Mouse (Mus musculus): Measurements from ENCODE around the gene Adora2b. TPM values are rescaled to one million over a fixed set of nuclear protein-coding genes. Genes with fewer than 3 reads are reported as not detected.

The Adora2b gene
- 6.1 and 6.8 TPM in 2 replicates for polyA plus RNA-seq (2015; fragmentation: Nextera tagmentation; extraction: Ambion mirVana)

DNA sequence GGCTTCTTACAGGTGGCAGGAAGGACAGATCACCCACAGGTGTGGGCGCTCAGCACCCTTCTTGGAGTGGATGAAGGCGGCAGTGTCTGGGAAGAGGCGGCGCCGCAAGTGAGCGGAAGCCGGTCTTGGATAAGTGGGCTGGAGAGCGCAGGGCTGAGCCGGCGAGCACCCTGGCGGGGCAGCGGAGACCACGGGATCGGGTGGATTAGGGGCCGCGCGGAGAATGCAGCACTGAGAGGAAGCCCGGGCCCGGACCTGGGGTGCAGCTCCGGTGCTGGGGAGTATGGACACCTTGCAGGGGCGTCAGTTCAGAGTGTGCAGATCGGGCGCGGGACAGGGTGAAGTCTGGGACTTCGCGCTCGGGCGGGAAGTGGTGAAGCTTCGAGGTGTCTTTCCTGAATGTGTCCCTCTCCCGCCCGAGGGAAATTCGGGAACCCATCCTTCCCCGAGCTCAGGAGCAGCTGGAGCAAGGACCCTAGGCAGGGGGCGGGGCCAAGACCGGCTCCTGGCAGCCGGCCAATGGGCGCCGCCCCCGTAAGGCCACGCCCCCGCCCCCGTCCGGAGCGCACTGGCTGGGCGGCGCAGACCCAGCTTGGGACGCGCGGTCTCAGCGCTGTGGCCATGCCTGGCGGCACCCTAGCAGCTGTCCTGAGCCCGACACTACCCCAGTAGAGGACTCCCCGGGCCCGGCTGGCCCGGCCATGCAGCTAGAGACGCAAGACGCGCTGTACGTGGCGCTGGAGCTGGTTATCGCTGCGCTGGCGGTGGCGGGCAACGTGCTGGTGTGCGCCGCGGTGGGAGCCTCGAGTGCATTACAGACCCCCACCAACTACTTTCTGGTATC lies at the start of gene Adora2b:
Gene Adora2b, plus strand, starts transcription at position 584 of the 844 bp plus-strand sequence.
- TF ChIP-seq CTCF (IDR thresholded peaks at IDR 0.05; ENCODE audit: low read depth): no peak
- H3K27ac ChIP-seq: no peak within 1 kb of the TSS

DNA sequence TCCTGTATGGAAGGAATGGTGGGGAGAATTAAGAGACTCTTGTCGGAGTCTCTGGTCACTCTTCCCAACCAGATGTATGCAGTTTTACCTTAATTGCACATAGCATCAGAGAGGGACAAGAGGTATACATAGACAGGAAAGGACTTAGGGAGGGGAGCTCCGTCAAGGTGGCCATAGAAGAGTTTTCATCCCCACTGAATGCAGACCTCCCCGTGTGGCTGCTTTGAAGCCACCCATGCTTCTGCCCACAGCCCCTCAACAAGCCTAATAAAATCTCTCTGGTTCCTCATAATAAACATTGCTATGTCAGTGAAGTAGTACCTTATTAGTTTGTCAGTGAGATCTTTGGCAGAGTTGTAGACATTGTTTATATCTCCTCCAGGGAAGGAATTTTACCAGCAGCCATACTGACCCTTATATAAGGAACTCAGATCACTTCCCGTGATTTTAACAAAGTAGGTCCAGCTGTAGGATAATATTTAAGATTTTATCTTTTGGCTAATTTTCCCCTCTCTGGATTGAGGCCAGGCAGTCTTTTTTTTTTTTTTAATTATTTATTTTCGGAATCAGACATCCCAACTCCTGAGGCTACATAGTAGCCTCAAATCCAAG lies 47.8 kb upstream of the Adora2b start:
- WGBS: 57% methylated on average over 5 of the region's 5 CpGs
- no peaks in the 10 kb centered on the region for H3K27me3 ChIP-seq (ENCODE audit: insufficient read depth, low read length)
- TF ChIP-seq CTCF (IDR thresholded peaks at IDR 0.05; ENCODE audit: low read depth): no peak
- no peaks in the 10 kb centered on the region for H3K9me3 ChIP-seq (replicated peaks; ENCODE audit: low read length)
- no peak overlapping the region for H3K9ac ChIP-seq (ENCODE audit: low read depth, low read length)
- no peak overlapping the region; the same call in 1 of the 2 replicates for H3K27ac ChIP-seq
- no peak overlapping the region for H3K4me2 ChIP-seq (ENCODE audit: low read length)
- H3K36me3 ChIP-seq (ENCODE audit: insufficient read depth, low read length): no peaks in the 10 kb centered on the region
- H3K4me3 ChIP-seq (replicated peaks; ENCODE audit: low read depth, low read length): no peak overlapping the region
- ATAC-seq (replicated peaks; ENCODE audit: low FRiP score, low read depth): no peak
- no peak for DNase-seq (ENCODE audit: low spot score)
- H3K4me1 ChIP-seq (replicated peaks; ENCODE audit: insufficient read depth, low read length): 0 out of 2 replicates have a peak, but pooled peaks cover 7% of the 10 kb centered on the region

More for the DNA sequence above, at the start of gene Adora2b:
- peak; percentile 91 for ATAC-seq (replicated peaks; ENCODE audit: low FRiP score, low read depth)
- Histone ChIP-seq H3K4me3 (replicated peaks; ENCODE audit: low read depth, low read length) (peak within 1 kb of the TSS; percentile 54), H3K4me1 (replicated peaks; ENCODE audit: insufficient read depth, low read length) (peaks cover 9% of the 10 kb centered on the region; the same call in 1 of the 2 replicates), H3K27me3 (ENCODE audit: insufficient read depth, low read length) (peaks cover 7% of the 10 kb centered on the region; the same call in 1 of the 2 replicates), H3K9ac (ENCODE audit: low read depth, low read length) (peak within 1 kb of the TSS; percentile 57), H3K4me2 (ENCODE audit: low read length) (peak within 1 kb of the TSS; percentile 99), H3K36me3 (ENCODE audit: insufficient read depth, low read length) (no peaks in the 10 kb centered on the region), H3K9me3 (replicated peaks; ENCODE audit: low read length) (no peaks in the 10 kb centered on the region)
- 1% methylated on average over 69 of the region's 69 CpGs for WGBS
- DNase-seq (ENCODE audit: low spot score): peak; percentile 80

DNA sequence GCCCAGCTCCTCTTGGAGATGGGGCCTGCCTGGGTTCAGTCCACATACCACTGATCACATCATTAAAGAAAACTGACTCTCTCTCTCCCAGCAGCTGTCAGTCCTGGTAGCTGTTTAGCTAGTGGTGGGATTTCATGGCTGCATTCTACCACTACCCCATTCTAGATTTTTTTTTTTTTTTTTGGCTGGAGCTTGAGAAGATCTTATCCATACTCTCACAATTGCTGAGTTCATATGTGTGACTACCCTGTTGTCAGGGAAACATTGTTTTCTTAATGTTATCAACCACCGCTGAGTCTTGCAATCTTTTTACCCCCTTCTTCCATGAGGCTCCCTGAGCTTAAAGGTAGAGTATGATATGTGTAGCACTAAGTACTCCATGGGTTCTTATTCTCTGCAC lies 46.1 kb upstream of the Adora2b start:
- no peak overlapping the region for H3K9ac ChIP-seq (ENCODE audit: low read depth, low read length)
- DNase-seq (ENCODE audit: low spot score) (no peak), ATAC-seq (replicated peaks; ENCODE audit: low FRiP score, low read depth) (no peak)
- no peaks in the 10 kb centered on the region for H3K9me3 ChIP-seq (replicated peaks; ENCODE audit: low read length)
- whole genome bisulfite sequencing: 91% methylated on average over 1 of the region's 1 CpGs
- 0 out of 2 replicates have a peak, but pooled peaks cover 7% of the 10 kb centered on the region for H3K4me1 ChIP-seq (replicated peaks; ENCODE audit: insufficient read depth, low read length)
- no peak overlapping the region for H3K4me3 ChIP-seq (replicated peaks; ENCODE audit: low read depth, low read length)
- no peaks in the 10 kb centered on the region for H3K36me3 ChIP-seq (ENCODE audit: insufficient read depth, low read length)
- H3K4me2 ChIP-seq (ENCODE audit: low read length): no peak overlapping the region
- H3K27ac ChIP-seq: no peak overlapping the region
- no peak for TF ChIP-seq CTCF (IDR thresholded peaks at IDR 0.05; ENCODE audit: low read depth)
- H3K27me3 ChIP-seq (ENCODE audit: insufficient read depth, low read length): no peaks in the 10 kb centered on the region

DNA sequence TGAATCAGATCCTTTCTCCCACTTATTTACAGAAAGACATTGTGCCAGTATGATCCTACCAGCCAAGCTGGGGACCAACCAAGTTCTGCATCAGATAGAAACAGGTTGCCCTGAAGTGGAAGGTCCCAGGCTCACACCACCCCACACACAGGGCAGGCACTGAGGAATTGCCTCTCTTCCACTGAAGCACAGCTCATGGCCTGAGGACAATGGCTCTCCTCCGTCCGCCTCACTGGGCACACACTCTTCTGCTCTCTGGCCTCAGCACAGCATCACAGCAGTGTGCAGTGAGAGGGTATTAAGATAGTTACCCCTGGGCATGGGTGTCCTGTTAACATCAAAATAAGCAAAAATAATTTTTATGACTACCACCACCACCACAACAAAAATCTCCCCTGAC lies 39.7 kb upstream of the Adora2b start:
- Histone ChIP-seq H3K27ac (no peak overlapping the region), H3K9me3 (replicated peaks; ENCODE audit: low read length) (no peaks in the 10 kb centered on the region), H3K4me2 (ENCODE audit: low read length) (no peak overlapping the region), H3K36me3 (ENCODE audit: insufficient read depth, low read length) (no peaks in the 10 kb centered on the region), H3K27me3 (ENCODE audit: insufficient read depth, low read length) (no peaks in the 10 kb centered on the region), H3K9ac (ENCODE audit: low read depth, low read length) (no peak overlapping the region), H3K4me1 (replicated peaks; ENCODE audit: insufficient read depth, low read length) (no peaks in the 10 kb centered on the region), H3K4me3 (replicated peaks; ENCODE audit: low read depth, low read length) (no peak overlapping the region)
- ATAC-seq (replicated peaks; ENCODE audit: low FRiP score, low read depth) (no peak), DNase-seq (ENCODE audit: low spot score) (no peak)
- 75% methylated on average over 2 of the region's 2 CpGs for WGBS
- no peak for TF ChIP-seq CTCF (IDR thresholded peaks at IDR 0.05; ENCODE audit: low read depth)

DNA sequence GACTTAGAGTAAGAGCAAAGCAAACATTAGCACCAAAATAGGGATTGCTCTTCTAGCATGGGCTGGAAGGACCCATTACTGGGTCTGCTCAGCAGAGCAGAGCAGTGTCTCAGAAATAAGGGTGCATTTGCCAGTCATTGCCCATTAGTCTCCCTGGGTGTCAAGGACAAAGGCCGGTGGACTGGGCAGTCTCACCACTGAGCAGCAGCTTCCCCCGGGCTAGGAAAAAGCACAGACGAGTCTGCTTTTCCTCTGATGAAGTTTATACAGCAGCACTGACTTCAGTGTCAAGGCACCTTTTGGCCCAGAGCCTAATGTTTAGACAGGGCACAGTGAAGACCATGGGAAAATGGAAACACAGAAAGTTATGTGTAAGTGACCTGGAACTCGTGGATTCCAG lies 38.9 kb upstream of the Adora2b start:
- no peak for DNase-seq (ENCODE audit: low spot score)
- no peaks in the 10 kb centered on the region for H3K9me3 ChIP-seq (replicated peaks; ENCODE audit: low read length)
- 38% methylated on average over 4 of the region's 4 CpGs for WGBS

DNA sequence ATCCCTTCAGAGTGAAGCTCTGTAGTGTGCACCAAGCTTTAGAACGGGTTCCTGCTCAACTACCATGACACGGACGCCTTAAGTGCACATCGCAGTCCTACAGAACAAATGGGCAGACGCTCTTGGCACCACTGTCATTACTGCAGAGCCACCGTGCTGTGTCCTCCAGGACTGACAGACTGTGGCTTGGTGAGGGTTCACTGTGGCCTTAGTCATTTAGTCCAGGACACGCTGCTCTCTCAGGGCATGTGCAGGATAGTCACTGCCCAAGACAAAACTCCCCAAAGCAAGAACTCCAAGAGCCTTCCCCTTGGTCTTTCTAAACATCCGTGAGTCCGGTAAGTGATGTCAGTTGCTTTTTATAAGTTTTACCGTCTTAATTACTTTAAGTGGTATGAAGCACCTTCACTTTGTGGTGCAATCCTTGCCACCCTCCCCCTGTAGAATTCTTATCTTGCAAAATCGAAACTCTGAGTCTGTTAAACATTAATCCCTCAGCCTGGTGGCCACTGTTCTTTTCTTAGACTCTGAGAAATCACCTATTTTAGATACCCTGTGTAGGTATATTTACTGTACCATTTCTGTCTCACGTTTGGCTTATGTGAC lies 35.3 kb upstream of the Adora2b start:
- Histone ChIP-seq H3K9ac (ENCODE audit: low read depth, low read length) (no peak overlapping the region), H3K27me3 (ENCODE audit: insufficient read depth, low read length) (no peaks in the 10 kb centered on the region), H3K36me3 (ENCODE audit: insufficient read depth, low read length) (no peaks in the 10 kb centered on the region), H3K9me3 (replicated peaks; ENCODE audit: low read length) (no peaks in the 10 kb centered on the region), H3K4me3 (replicated peaks; ENCODE audit: low read depth, low read length) (no peak overlapping the region), H3K4me2 (ENCODE audit: low read length) (no peak overlapping the region), H3K4me1 (replicated peaks; ENCODE audit: insufficient read depth, low read length) (no peaks in the 10 kb centered on the region), H3K27ac (no peak overlapping the region)
- WGBS: 71% methylated on average over 12 of the region's 12 CpGs
- ATAC-seq (replicated peaks; ENCODE audit: low FRiP score, low read depth) (no peak), DNase-seq (ENCODE audit: low spot score) (no peak)
- no peak for TF ChIP-seq CTCF (IDR thresholded peaks at IDR 0.05; ENCODE audit: low read depth)

More for the DNA sequence above, 38.9 kb upstream of the Adora2b start:
- H3K27me3 ChIP-seq (ENCODE audit: insufficient read depth, low read length): no peaks in the 10 kb centered on the region
- no peaks in the 10 kb centered on the region for H3K36me3 ChIP-seq (ENCODE audit: insufficient read depth, low read length)
- no peaks in the 10 kb centered on the region for H3K4me1 ChIP-seq (replicated peaks; ENCODE audit: insufficient read depth, low read length)
- no peak overlapping the region for H3K27ac ChIP-seq
- ATAC-seq (replicated peaks; ENCODE audit: low FRiP score, low read depth): no peak
- H3K4me3 ChIP-seq (replicated peaks; ENCODE audit: low read depth, low read length): no peak overlapping the region
- H3K9ac ChIP-seq (ENCODE audit: low read depth, low read length): no peak overlapping the region
- no peak overlapping the region for H3K4me2 ChIP-seq (ENCODE audit: low read length)
- TF ChIP-seq CTCF (IDR thresholded peaks at IDR 0.05; ENCODE audit: low read depth): no peak
